Mouse (Mus musculus) gonadal fat pad, adult 2 months (tissue): ENCODE data around the gene Polr3h. TPM values are rescaled to one million over a fixed set of nuclear protein-coding genes. Genes with fewer than 3 reads are reported as not detected.

ENCODE experiments used
- DNase-seq: peaks from one replicate; pipeline ENCODE4 v3.0.0-alpha.2; 2012; ENCODE audit warnings: low read depth
- polyA plus RNA-seq: library from polyadenylated mRNA; depleted of rRNA; stranded (reverse); fragments of >200 nt; gene quantifications from 2 replicates; pipeline ENCODE4 v1.2.3, GENCODE M21; 2012; rRNA removed

The Polr3h gene
- polyA plus RNA-seq, 1 experiment: 17.0 TPM

DNA sequence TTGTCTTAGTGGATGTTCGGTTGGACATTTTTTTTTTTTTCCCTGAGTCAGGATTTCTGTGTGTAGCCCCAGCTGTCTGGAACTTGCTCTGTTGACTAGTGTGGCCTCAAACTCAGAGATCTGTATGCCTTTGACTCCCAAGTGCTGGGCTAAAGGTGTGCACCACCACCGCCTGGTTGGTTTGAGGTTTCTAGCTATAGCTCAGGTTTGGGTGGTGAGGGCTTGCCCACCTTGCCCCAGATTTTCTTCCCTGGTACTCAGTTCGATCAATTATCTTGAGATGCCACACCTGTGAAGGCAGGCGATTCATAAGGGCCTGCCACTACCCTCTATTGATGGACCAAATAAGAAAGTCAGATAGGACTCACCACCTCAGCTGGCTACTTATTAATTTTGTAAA, 78.9 kb downstream of the Polr3h start:
- DNase-seq: no peak

- no peak for DNase-seq
Observed at GRCm38 (mm10) chr15:81846755-81847154, 79.3 kb downstream of the Polr3h start.

DNA sequence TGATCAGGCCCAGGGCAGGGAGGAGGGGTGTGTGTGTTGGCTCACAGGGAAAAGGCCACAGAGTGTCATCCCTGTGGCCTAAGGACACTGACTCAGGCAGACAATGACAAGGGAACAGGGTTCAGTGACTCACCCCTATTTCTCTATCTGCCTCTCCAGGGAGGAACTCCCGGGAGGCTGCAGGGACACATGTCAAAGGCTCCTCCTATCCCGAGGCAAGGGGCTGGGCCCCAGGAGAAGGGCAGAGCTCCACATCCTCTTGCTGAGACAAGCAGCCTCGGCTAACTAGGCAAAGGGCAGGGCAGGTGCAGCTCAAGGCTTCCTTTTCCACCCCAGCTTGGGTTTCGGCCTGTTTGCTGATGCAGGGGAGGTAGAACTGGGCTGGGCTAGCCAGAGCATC, 80.3 kb downstream of the Polr3h start:
- DNase-seq: no peak

GRCm38 (mm10) chr15:81845033-81845625, 80.9 kb downstream of the Polr3h start:
- DNase-seq: no peak

- DNase-seq: no peak
Observed at GRCm38 (mm10) chr15:81842275-81842674, 83.8 kb downstream of the Polr3h start.

DNA sequence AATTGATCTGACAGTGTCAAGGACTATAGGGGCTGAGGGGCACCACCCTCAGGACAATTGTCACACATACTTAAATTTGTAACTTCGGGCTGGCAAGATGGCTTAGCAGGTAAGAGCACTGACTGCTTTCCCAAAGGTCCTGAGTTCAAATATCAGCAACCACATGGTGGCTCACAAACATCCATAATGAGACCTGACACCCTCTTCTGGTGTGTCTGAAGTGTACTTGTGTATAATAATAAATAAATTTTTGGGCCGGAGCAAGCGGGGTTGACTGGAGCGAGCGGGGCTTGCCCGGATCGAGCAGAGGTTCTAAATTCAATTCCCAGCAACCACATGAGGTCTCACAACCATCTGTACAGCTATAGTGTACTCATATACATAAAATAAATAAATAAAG, 85.7 kb downstream of the Polr3h start:
- DNase-seq: no peak

GRCm38 (mm10) chr15:81839634-81840033, 86.4 kb downstream of the Polr3h start:
- DNase-seq: peak; percentile 97

DNA sequence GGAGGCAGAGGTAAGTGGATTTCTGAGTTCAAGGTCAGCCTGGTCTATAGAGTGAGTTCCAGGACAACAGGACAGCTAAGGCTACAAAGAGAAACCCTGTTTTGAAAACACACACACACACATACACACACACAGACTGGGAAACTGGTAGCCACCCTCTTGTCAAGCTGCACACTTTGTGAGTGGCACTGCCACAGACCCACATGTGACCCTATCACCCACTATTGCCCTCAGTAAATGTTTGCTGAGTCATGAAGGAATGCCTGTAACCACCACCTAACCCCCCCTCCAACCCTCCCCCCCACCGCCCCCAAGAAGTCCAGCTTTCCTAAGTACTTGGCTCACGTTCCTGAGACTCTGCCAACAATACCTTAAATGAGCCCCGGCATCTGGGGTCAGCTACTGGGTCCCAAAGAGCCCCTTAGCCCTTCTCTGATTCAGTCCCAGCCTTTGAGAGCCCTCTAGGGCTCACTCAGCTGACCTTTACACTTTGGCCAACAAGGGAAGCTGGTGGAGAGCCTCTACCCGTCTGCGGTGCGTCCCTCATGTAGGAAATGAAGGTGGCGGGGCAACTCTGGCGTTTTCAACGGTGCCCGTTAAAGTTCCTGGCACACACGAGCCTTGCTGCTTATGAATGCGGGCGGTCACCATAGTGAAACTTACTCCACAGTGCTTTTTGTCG, 87.3 kb downstream of the Polr3h start:
- DNase-seq: no peak

Other genes with a start within 250 kb of the Polr3h start
- 2.1 and 3.4 TPM in 2 replicates for gene Chadl, start 229.0 kb downstream of the Polr3h start, polyA plus RNA-seq
- gene Zc3h7b, start 181.2 kb downstream of the Polr3h start, polyA plus RNA-seq: 30.6 and 38.2 TPM in 2 replicates
- gene Rangap1, start 180.7 kb downstream of the Polr3h start, polyA plus RNA-seq: 30.1 and 30.4 TPM in 2 replicates
- 60.0 and 63.8 TPM in 2 replicates for gene Tef, start 123.8 kb downstream of the Polr3h start, polyA plus RNA-seq
- 25.8 and 37.8 TPM in 2 replicates for gene Tob2, start 67.4 kb downstream of the Polr3h start, polyA plus RNA-seq
- 31.5 and 41.4 TPM in 2 replicates for gene Phf5a, start 54.3 kb downstream of the Polr3h start, polyA plus RNA-seq
- gene Aco2, start 53.9 kb downstream of the Polr3h start, polyA plus RNA-seq: 305 and 314 TPM in 2 replicates
- 10.0 and 13.9 TPM in 2 replicates for gene Csdc2, start 10.5 kb upstream of the Polr3h start, polyA plus RNA-seq
- 59.5 and 76.2 TPM in 2 replicates for gene Pmm1, start 34.7 kb upstream of the Polr3h start, polyA plus RNA-seq
- 0.35 and 0.52 TPM in 2 replicates for gene 1700029P11Rik, start 54.3 kb upstream of the Polr3h start, polyA plus RNA-seq
- gene Xrcc6, start 61.6 kb upstream of the Polr3h start, polyA plus RNA-seq: 13.5 and 13.8 TPM in 2 replicates
- 28.0 and 30.0 TPM in 2 replicates for gene Desi1, start 107.6 kb upstream of the Polr3h start, polyA plus RNA-seq
- gene Snu13, start 121.4 kb upstream of the Polr3h start, polyA plus RNA-seq: 71.8 and 84.4 TPM in 2 replicates
- 0.09 and 0.15 TPM in 2 replicates for gene 4930407I10Rik, start 132.9 kb upstream of the Polr3h start, polyA plus RNA-seq
- gene Mei1, start 143.8 kb upstream of the Polr3h start, polyA plus RNA-seq: 0.04 and 0.06 TPM in 2 replicates
- 11.7 and 16.5 TPM in 2 replicates for gene Ccdc134, start 201.7 kb upstream of the Polr3h start, polyA plus RNA-seq
- gene Srebf2, start 220.9 kb upstream of the Polr3h start, polyA plus RNA-seq: 135 and 139 TPM in 2 replicates